Mouse (Mus musculus) liver, embryonic 16.5 days (tissue): ENCODE results near the gene Ropn1l. TPM values are rescaled to one million over a fixed set of nuclear protein-coding genes. Genes with fewer than 3 reads are reported as not detected.

Source experiments
- ATAC-seq: fragments of 200-750 bp; cut with Nextera tagmentation; 2 replicates; pipeline ENCODE4 v1.8.0; 2017; ENCODE audit warnings: low read depth, mild to moderate bottlenecking, moderate number of reproducible peaks, moderate library complexity
- H3K27ac ChIP-seq: fragments of 300-500 bp; sonication (generic); 2 replicates; pipeline ENCODE4 v1.5.1; 2014; ENCODE audit warnings: mild to moderate bottlenecking, low read length
- H3K27me3 ChIP-seq: fragments of 300-500 bp; sonication (generic); 2 replicates; pipeline ENCODE4 v1.6.1; 2014; ENCODE audit warnings: low read depth, low read length, mixed read lengths; ENCODE audit not compliant: control insufficient read depth, insufficient read depth
- H3K36me3 ChIP-seq: fragments of 300-500 bp; sonication (generic); 2 replicates; pipeline ENCODE4 v1.6.1; 2014; ENCODE audit warnings: mild to moderate bottlenecking; ENCODE audit not compliant: control insufficient read depth, insufficient read depth
- H3K4me1 ChIP-seq: fragments of 300-500 bp; sonication (generic); 2 replicates; pipeline ENCODE4 v1.6.1; 2014; ENCODE audit warnings: low read depth, low read length, mixed read lengths; ENCODE audit not compliant: control insufficient read depth
- H3K4me2 ChIP-seq: fragments of 300-500 bp; sonication (generic); 2 replicates; pipeline ENCODE4 v1.6.1; 2014; ENCODE audit warnings: low read depth, low read length, mixed read lengths
- H3K4me3 ChIP-seq: fragments of 300-500 bp; sonication (generic); 2 replicates; pipeline ENCODE4 v1.5.1; 2014; ENCODE audit warnings: low read depth, mild to moderate bottlenecking, low read length
- H3K9ac ChIP-seq: fragments of 300-500 bp; sonication (generic); 2 replicates; pipeline ENCODE4 v1.6.1; 2014; ENCODE audit warnings: low read depth, low read length
- H3K9me3 ChIP-seq: fragments of 300-500 bp; sonication (generic); replicated peaks from 2 replicates; pipeline ENCODE4 v1.6.1; 2016; ENCODE audit warnings: low read length; ENCODE audit not compliant: control insufficient read depth
- WGBS: fragments of 180-500 bp; shearing (Covaris S2); extraction: QIAGEN DNeasy Blood & Tissue Kit; methylation state at CpG from one replicate; pipeline ENCODE4 v1.1.7; 2014; ENCODE audit not compliant: insufficient replicate concordance; 5-methylcytosine and 5-hydroxymethylcytosine counted together
- polyA plus RNA-seq: library from polyadenylated mRNA; unstranded; fragments of >200 nt; fragmentation: Nextera tagmentation; extraction: Ambion mirVana; gene quantifications from 2 replicates; pipeline ENCODE4 v1.2.1, GENCODE M21; 2015

Gene Ropn1l
- polyA plus RNA-seq, 1 experiment from 2014 or later = 2.2 TPM

- H3K4me3 ChIP-seq = no peak overlapping the region
- WGBS = 84% methylated on average over 4 of the region's 4 CpGs
- no peak for ATAC-seq
- no peak overlapping the region for H3K4me2 ChIP-seq
- H3K27ac ChIP-seq = no peak overlapping the region
- no peaks in the 10 kb centered on the region for H3K4me1 ChIP-seq
- no peaks in the 10 kb centered on the region for H3K27me3 ChIP-seq
- H3K36me3 ChIP-seq = peaks cover 9% of the 10 kb centered on the region
- no peaks in the 10 kb centered on the region for H3K9me3 ChIP-seq
- H3K9ac ChIP-seq = no peak overlapping the region
Observed at GRCm38 (mm10) chr15:31471529-31471928, 18.0 kb upstream of the Ropn1l start.

GRCm38 (mm10) chr15:31469497-31469896, 16.0 kb upstream of the Ropn1l start:
- H3K27ac ChIP-seq = no peak overlapping the region
- no peak overlapping the region for H3K9ac ChIP-seq
- H3K27me3 ChIP-seq = no peaks in the 10 kb centered on the region
- H3K4me1 ChIP-seq = no peaks in the 10 kb centered on the region
- no peak overlapping the region for H3K4me3 ChIP-seq
- ATAC-seq = no peak
- peaks cover 21% of the 10 kb centered on the region for H3K36me3 ChIP-seq
- 59% methylated on average over 4 of the region's 4 CpGs for WGBS
- H3K4me2 ChIP-seq = no peak overlapping the region
- H3K9me3 ChIP-seq = no peaks in the 10 kb centered on the region

- no peak overlapping the region for H3K27ac ChIP-seq
- peaks cover 21% of the 10 kb centered on the region for H3K36me3 ChIP-seq
- H3K4me1 ChIP-seq = no peaks in the 10 kb centered on the region
- no peak overlapping the region for H3K4me2 ChIP-seq
- no peak overlapping the region for H3K9ac ChIP-seq
- no peak for ATAC-seq
- no peaks in the 10 kb centered on the region for H3K9me3 ChIP-seq
- no peaks in the 10 kb centered on the region for H3K27me3 ChIP-seq
- 86% methylated on average over 5 of the region's 5 CpGs for WGBS
- no peak overlapping the region for H3K4me3 ChIP-seq
Observed at GRCm38 (mm10) chr15:31468806-31469205, 15.3 kb upstream of the Ropn1l start.

GRCm38 (mm10) chr15:31466749-31467148, 13.2 kb upstream of the Ropn1l start:
- H3K27me3 ChIP-seq = no peaks in the 10 kb centered on the region
- no peak overlapping the region for H3K4me3 ChIP-seq
- no peaks in the 10 kb centered on the region for H3K9me3 ChIP-seq
- H3K4me1 ChIP-seq = no peaks in the 10 kb centered on the region
- WGBS = 89% methylated on average over 1 of the region's 1 CpGs
- H3K36me3 ChIP-seq = peaks cover 31% of the 10 kb centered on the region
- no peak overlapping the region for H3K27ac ChIP-seq
- no peak overlapping the region for H3K9ac ChIP-seq
- no peak for ATAC-seq
- no peak overlapping the region for H3K4me2 ChIP-seq

GRCm38 (mm10) chr15:31466295-31466694, 12.8 kb upstream of the Ropn1l start:
- no peak overlapping the region for H3K27ac ChIP-seq
- no peaks in the 10 kb centered on the region for H3K27me3 ChIP-seq
- WGBS = 77% methylated on average over 5 of the region's 5 CpGs
- H3K4me1 ChIP-seq = no peaks in the 10 kb centered on the region
- no peak overlapping the region for H3K4me2 ChIP-seq
- peaks cover 32% of the 10 kb centered on the region for H3K36me3 ChIP-seq
- no peak overlapping the region for H3K4me3 ChIP-seq
- ATAC-seq = no peak
- no peaks in the 10 kb centered on the region for H3K9me3 ChIP-seq
- no peak overlapping the region for H3K9ac ChIP-seq

GRCm38 (mm10) chr15:31465806-31466205, 12.3 kb upstream of the Ropn1l start:
- 88% methylated on average over 2 of the region's 2 CpGs for whole genome bisulfite sequencing
- H3K36me3 ChIP-seq = peaks cover 36% of the 10 kb centered on the region

GRCm38 (mm10) chr15:31460571-31460970, 7.0 kb upstream of the Ropn1l start:
- Histone ChIP-seq H3K9me3 (no peaks in the 10 kb centered on the region), H3K4me2 (no peak overlapping the region), H3K4me1 (no peaks in the 10 kb centered on the region), H3K36me3 (peaks cover 49% of the 10 kb centered on the region), H3K4me3 (no peak overlapping the region), H3K27me3 (no peaks in the 10 kb centered on the region), H3K27ac (no peak overlapping the region), H3K9ac (no peak overlapping the region)
- WGBS = 75% methylated on average over 2 of the region's 2 CpGs
- no peak for ATAC-seq

More at GRCm38 (mm10) chr15:31465806-31466205, 12.3 kb upstream of the Ropn1l start:
- Histone ChIP-seq H3K9ac (no peak overlapping the region), H3K27me3 (no peaks in the 10 kb centered on the region), H3K4me1 (no peaks in the 10 kb centered on the region), H3K9me3 (no peaks in the 10 kb centered on the region), H3K27ac (no peak overlapping the region), H3K4me2 (no peak overlapping the region), H3K4me3 (no peak overlapping the region)
- ATAC-seq = no peak

GRCm38 (mm10) chr15:31458081-31458480, 4.5 kb upstream of the Ropn1l start:
- Histone ChIP-seq H3K9ac (no peak overlapping the region), H3K4me2 (no peak overlapping the region), H3K4me1 (peaks cover 6% of the 10 kb centered on the region; the same call in 1 of the 2 replicates), H3K9me3 (no peaks in the 10 kb centered on the region), H3K4me3 (no peak overlapping the region), H3K36me3 (peaks cover 38% of the 10 kb centered on the region), H3K27me3 (no peaks in the 10 kb centered on the region), H3K27ac (no peak overlapping the region)
- no peak for ATAC-seq
- 82% methylated on average over 7 of the region's 7 CpGs for WGBS

- no peak for ATAC-seq
Observed at GRCm38 (mm10) chr15:31456381-31456780, 2.8 kb upstream of the Ropn1l start.

More at GRCm38 (mm10) chr15:31456381-31456780, 2.8 kb upstream of the Ropn1l start:
- Histone ChIP-seq H3K27ac (no peak overlapping the region), H3K36me3 (peaks cover 28% of the 10 kb centered on the region), H3K9ac (no peak overlapping the region), H3K4me3 (no peak overlapping the region), H3K4me1 (peaks cover 8% of the 10 kb centered on the region), H3K4me2 (no peak overlapping the region), H3K27me3 (no peaks in the 10 kb centered on the region), H3K9me3 (no peaks in the 10 kb centered on the region)
- WGBS = 81% methylated on average over 5 of the region's 5 CpGs
